Comparison of ENCODE assay signal across 12 mouse cellular contexts in the genomic region with DNA sequence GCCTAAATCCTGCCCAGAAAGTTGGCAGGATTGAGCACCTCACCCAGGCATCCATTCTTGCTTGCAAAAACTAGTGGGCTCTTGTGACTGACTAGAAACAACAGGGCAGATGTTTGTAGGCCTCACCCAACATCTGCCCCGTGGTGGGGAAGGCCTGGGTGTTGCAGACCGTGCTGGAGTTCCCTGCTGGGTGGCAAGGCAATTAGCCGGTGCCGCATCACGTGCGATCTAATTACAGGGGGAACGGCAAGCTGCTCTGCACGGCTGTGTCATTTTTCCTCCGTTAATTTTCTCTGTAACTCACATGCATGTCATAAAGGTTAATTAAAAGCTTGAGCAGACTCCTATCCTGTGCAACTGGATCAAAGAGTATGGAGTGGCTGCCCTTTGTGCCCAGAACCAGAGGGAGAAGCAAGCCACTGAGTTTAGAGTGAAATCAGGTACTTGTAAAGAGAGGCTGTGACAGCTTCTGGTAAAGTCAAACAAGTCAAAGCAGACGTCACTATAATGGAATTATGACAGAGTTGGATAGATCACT.
DNase-seq lines count a peak whose midpoint lies in the region; ATAC-seq and TF ChIP-seq lines count a peak whose summit lies in the region.
"Had no signal": no experiment of that assay in that cellular context is flagged by ENCODE, and none has a peak within 500 bp of the region (broad histone marks: within the 10 kb centered on the region; RNA-seq: fewer than 3 reads in every experiment).

No protein-coding gene starts in this region.

- 33% methylated on average over 10 of the region's 10 CpGs for WGBS in embryonic facial prominence, embryonic 13.5 days
- 12% methylated on average over 10 of the region's 10 CpGs for WGBS in forebrain, embryonic 16.5 days
- WGBS in limb, embryonic 14.5 days, result 9% methylated on average over 10 of the region's 10 CpGs

- no peak for ATAC-seq in embryonic facial prominence, embryonic 13.5 days (ENCODE audit: insufficient number of reproducible peaks, insufficient read depth, low FRiP score, low TSS enrichment, low read depth)
- ATAC-seq in forebrain, embryonic 16.5 days, result peak; percentile 68
- no peak for ATAC-seq in limb, embryonic 14.5 days (ENCODE audit: low FRiP score, low read depth)
- ATAC-seq: CD4-positive, CD25-positive, alpha-beta regulatory T cell, adult 4 months had no signal

- peaks cover 44% of the 10 kb centered on the region for H3K4me1 ChIP-seq in embryonic facial prominence, embryonic 13.5 days
- H3K4me1 ChIP-seq in forebrain, embryonic 16.5 days (replicated peaks; ENCODE audit: control insufficient read depth, insufficient read depth, low read length), result peaks cover 11% of the 10 kb centered on the region; the same call in 1 of the 2 replicates
- H3K4me1 ChIP-seq in limb, embryonic 14.5 days (ENCODE audit: control insufficient read depth, insufficient read depth, low read length), result peaks cover 49% of the 10 kb centered on the region

- peak overlapping the region; percentile 63 for H3K27ac ChIP-seq in embryonic facial prominence, embryonic 13.5 days
- no peak overlapping the region for H3K27ac ChIP-seq in forebrain, embryonic 16.5 days (ENCODE audit: low read length)
- peak overlapping the region; percentile 27; the same call in 1 of the 2 replicates for H3K27ac ChIP-seq in limb, embryonic 14.5 days (replicated peaks; ENCODE audit: low read depth, low read length)

- no peak overlapping the region for H3K9ac ChIP-seq in embryonic facial prominence, embryonic 13.5 days
- no peak overlapping the region for H3K9ac ChIP-seq in forebrain, embryonic 16.5 days (replicated peaks; ENCODE audit: low read depth, low read length)
- H3K9ac ChIP-seq in limb, embryonic 14.5 days (ENCODE audit: low read depth, low read length, severe bottlenecking), result no peak overlapping the region

- intact Hi-C loops in heart, postnatal 36 days (cut with DNase I), result no loop called here
- intact Hi-C loops in gastrocnemius, postnatal 14 days (cut with DNase I; ENCODE audit: low total_unique reads), result no loop called here

- no peaks in the 10 kb centered on the region for H3K9me3 ChIP-seq in embryonic facial prominence, embryonic 13.5 days
- no peaks in the 10 kb centered on the region for H3K9me3 ChIP-seq in forebrain, embryonic 16.5 days (ENCODE audit: control insufficient read depth, low read length)
- H3K9me3 ChIP-seq in limb, embryonic 14.5 days (ENCODE audit: control insufficient read depth, low read length), result no peaks in the 10 kb centered on the region

- no peak for TF ChIP-seq POLR2A in limb, embryonic 14.5 days (IDR thresholded peaks at IDR 0.05; ENCODE audit: borderline replicate concordance, extremely low read depth, insufficient read depth, insufficient read length)

- peak; percentile 18 to 19 for DNase-seq in layer of hippocampus, postnatal 36 days
- no peak for DNase-seq in layer of hippocampus, adult 9-10 months (ENCODE audit: low spot score)
- no peak for DNase-seq in limb, embryonic 14.5 days (ENCODE audit: low spot score)
- DNase-seq in heart, postnatal 36 days, result no peak
- DNase-seq in gastrocnemius, postnatal 14 days, result no peak
- DNase-seq in right cerebral cortex, postnatal 4 days, result no peak
- DNase-seq: heart, adult 18-20 months; lung, adult 2 months; midbrain, embryonic 14.5 days had no signal

- no peaks in the 10 kb centered on the region for H3K36me3 ChIP-seq in embryonic facial prominence, embryonic 13.5 days
- no peaks in the 10 kb centered on the region for H3K36me3 ChIP-seq in forebrain, embryonic 16.5 days (ENCODE audit: control insufficient read depth, insufficient read depth)
- H3K36me3 ChIP-seq in limb, embryonic 14.5 days (ENCODE audit: control insufficient read depth, insufficient read depth, low read length), result no peaks in the 10 kb centered on the region

- no peak overlapping the region for H3K4me3 ChIP-seq in embryonic facial prominence, embryonic 13.5 days
- no peak overlapping the region for H3K4me3 ChIP-seq in forebrain, embryonic 16.5 days (replicated peaks; ENCODE audit: low read length)
- no peak overlapping the region for H3K4me3 ChIP-seq in limb, embryonic 14.5 days (replicated peaks; ENCODE audit: low read length)

- no peaks in the 10 kb centered on the region for H3K27me3 ChIP-seq in embryonic facial prominence, embryonic 13.5 days
- H3K27me3 ChIP-seq in forebrain, embryonic 16.5 days (replicated peaks; ENCODE audit: control insufficient read depth, insufficient read depth, low read length), result no peaks in the 10 kb centered on the region
- no peaks in the 10 kb centered on the region for H3K27me3 ChIP-seq in limb, embryonic 14.5 days (ENCODE audit: control insufficient read depth, insufficient read depth, low read length)

- H3K4me2 ChIP-seq in embryonic facial prominence, embryonic 13.5 days, result no peak overlapping the region
- no peak overlapping the region for H3K4me2 ChIP-seq in forebrain, embryonic 16.5 days (ENCODE audit: low read length)
- no peak overlapping the region for H3K4me2 ChIP-seq in limb, embryonic 14.5 days (replicated peaks; ENCODE audit: low read depth, low read length, severe bottlenecking)

Comparison
In these comparisons a context has a peak if more than half of its experiments do, and no peak if none do; other contexts are left out.
1. DNase-seq: peak in layer of hippocampus, postnatal 36 days (2 of 2); none in layer of hippocampus, adult 9-10 months (single experiment), limb, embryonic 14.5 days (single experiment), heart, postnatal 36 days (0 of 2), gastrocnemius, postnatal 14 days (single experiment) and right cerebral cortex, postnatal 4 days (single experiment).